Mouse (Mus musculus) cortical plate, adult 2 months (tissue): ENCODE data around the gene Acsl4.

Source experiments
- CTCF ChIP-seq: fragments of 200-500 bp; IDR thresholded peaks from 2 replicates; pipeline ENCODE4 v1.5.1; 2011; ENCODE audit warnings: mild to moderate bottlenecking, control low read depth, low read length; ENCODE audit not compliant: insufficient read depth; ENCODE audit errors: extremely low read depth
- POLR2A ChIP-seq: fragments of 200-500 bp; IDR thresholded peaks from 2 replicates; pipeline ENCODE4 v1.6.1; 2011; ENCODE audit warnings: mild to moderate bottlenecking, low read length, control low read depth; ENCODE audit not compliant: insufficient read depth; ENCODE audit errors: extremely low read depth

DNA sequence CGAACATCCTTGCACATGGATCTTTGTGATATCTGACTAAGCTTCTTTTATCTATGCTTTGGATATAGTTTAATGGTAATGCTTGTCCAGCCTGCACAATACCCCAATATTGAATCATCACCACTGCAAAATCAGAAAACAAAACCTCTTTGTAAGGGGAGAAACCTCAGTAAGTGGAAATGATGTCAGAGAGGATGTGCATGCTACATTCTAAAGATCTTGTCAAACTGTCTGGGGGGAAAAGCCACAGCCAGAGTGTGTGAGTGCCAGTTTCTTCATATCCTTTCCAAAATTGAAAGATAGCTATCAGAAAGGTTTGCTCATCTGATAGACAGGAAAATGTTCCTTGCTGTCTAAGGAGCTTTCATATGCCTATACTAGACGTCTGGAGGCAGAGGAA, 8.3 kb upstream of the Acsl4 start:
- TF ChIP-seq CTCF (no peak), POLR2A (no peak)
